Mouse (Mus musculus) spleen, postnatal 4 days (tissue): ENCODE data around the gene Plekhb2.

ENCODE experiments used
- DNase-seq, 2 experiments: peaks; one replicate each; pipeline ENCODE4 v3.0.0; 2022; ENCODE audit warnings: low spot score in 2 of 2

The Plekhb2 gene

DNA sequence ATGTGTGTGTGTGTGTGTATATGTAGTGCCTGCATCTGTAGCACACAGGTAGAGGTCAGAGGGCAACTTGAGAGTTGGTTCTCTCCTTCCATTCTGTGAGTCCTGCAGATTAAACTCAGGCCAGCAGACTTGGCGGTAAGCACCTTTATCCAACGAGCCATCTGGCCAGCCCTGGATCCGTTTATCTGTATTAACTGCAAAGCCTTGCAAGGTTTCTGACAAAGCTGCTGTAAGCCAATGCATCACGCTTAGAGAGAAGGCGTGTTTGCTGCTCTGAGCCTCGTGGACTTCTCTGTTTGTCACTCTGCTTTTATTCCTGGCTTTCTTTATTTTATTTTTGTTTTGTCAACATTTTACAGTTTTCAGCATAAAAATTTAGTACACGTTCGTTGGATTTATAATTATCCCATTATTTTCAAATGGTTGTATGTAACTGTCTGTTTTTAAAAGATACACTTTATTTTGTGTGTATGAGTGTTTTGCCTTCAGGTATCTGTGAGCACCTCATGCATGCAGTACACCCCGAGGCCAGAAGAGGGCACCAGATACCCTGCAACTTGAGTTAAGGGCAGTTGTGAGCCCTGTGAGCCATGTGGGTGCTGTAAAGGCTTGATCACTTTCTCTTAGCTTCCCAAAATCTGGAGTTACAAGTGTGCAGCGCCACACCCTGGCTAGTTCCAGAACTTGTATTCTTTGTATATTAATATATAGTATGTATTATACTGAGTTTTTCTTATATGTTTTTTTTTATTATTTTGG is 17.2 kb downstream of the Plekhb2 start:
- DNase-seq = peak; percentile 90 to 96

GRCm38 (mm10) chr1:34867574-34867955 is 17.8 kb downstream of the Plekhb2 start:
- no peak for DNase-seq

GRCm38 (mm10) chr1:34868391-34868790 is 18.6 kb downstream of the Plekhb2 start:
- DNase-seq = no peak

- DNase-seq = no peak
These were observed 19.5 kb downstream of the Plekhb2 start for GRCm38 (mm10) chr1:34869231-34869630.

- DNase-seq = peak in 1 of 2 experiments; percentile 54
These were observed 21.4 kb downstream of the Plekhb2 start for GRCm38 (mm10) chr1:34871170-34871569.

DNA sequence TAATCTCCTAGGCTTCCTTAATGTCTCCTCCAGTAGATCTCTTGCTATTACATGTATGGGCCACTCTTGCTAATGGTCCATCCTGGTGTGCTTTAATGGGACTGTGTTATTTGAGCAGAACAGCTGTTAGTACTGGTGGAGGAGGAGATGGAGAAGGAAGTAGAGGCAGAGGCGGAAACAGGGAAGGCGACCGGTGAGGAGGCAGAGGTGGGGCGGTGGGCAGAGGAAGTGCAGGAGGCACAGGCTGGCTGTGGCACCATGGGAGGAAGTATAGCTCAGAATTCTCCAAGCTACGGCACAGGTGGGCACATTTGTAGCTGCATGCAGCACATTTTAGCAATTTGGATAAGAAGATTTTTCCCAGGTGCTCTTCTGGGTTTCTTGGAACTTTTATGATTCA is 23.8 kb downstream of the Plekhb2 start:
- DNase-seq = peak in 1 of 2 experiments; percentile 55

DNA sequence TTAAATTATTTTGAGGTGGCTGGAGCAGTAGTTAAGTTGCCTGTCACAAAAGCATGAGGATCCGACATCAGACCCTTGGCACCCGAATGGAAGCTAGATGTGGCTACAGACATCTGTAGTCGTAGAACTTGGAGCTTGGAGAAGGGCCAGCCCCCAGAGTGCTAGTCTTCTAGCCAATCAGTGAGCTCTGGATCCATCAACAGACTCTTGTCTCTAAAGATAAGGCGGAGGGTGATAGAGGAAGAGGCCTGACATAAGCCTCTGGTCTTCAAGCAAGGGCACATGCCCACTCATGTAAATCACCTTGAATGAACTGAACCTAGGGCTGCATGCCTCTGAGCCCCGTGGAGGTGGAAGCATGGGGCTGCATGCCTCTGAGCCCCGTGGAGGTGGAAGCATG is 29.8 kb downstream of the Plekhb2 start:
- DNase-seq = no peak

GRCm38 (mm10) chr1:34883776-34884175 is 34.0 kb downstream of the Plekhb2 start:
- no peak for DNase-seq

DNA sequence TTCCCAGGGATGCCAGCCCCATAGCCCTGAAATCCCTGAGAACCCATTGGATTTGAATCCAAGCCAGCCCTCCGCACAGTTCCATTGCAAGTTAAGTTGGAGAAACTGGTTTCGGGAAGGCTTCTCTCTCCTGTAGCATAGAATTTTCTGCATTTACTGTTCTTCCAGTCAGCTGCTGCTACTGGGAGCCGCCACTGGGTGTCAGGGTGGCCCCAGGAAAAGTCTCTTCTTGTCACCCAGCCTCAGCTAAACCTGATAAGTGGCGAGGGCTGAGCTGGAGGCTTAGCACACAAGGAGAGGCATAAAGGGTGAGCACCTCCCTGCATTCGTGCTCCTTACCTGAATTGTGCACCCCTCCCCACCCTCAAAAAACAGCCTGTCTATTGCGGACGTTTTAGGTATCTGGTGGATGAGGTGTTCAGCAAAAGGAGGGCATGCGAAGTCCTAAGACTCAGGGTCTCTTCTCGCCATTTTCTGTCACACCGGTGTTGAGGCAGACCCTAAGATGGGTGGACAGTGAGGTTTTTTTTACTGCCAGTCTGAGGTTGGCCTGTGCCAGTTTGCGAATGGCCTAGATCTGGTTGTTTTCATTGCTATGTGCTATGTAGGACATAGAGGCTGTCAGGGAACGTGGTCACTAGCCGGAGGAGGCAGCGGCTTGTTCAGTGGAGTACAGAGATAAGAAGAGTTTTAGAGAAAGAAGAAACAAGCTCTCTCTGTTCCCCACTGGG is 41.9 kb downstream of the Plekhb2 start:
- DNase-seq = no peak

GRCm38 (mm10) chr1:34892466-34892865 is 42.7 kb downstream of the Plekhb2 start:
- no peak for DNase-seq

- no peak for DNase-seq
These were observed 43.6 kb downstream of the Plekhb2 start for GRCm38 (mm10) chr1:34893331-34893730.

DNA sequence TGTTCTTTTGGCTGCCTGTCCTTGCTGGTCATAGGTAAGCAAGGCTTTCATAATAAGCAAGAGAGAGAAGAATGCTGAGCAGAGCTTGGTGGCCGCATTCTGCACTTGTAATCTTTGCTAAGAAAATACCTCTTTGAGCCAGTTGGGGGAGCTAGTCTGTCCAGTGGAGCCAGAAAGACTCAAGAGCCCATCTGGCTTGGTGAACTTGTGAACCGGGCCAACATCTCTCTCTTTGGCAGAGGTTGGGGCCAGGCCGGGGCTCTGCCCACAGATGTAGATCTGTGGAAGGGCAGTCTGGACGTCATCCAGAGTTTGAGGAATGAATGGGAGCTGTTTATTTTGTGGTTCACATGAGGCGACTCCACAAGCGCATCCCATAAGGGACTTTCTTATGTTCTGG is 44.1 kb downstream of the Plekhb2 start:
- no peak for DNase-seq

- no peak for DNase-seq
These were observed 46.3 kb downstream of the Plekhb2 start for GRCm38 (mm10) chr1:34896102-34896501.

GRCm38 (mm10) chr1:34896898-34897297 is 47.1 kb downstream of the Plekhb2 start:
- DNase-seq = no peak

GRCm38 (mm10) chr1:34928656-34929055 is 78.9 kb downstream of the Plekhb2 start:
- DNase-seq = no peak
